Mouse (Mus musculus) thymus, postnatal 4 days (tissue): ENCODE measurements around the gene Atxn7.
A peak's percentile ranks its signal among the peaks of the same experiment; 100 is the strongest.
"Not testable (repeated sequence)": the region's sequence is repeated elsewhere in the genome, so short reads cannot be mapped to it uniquely, and the experiment has no call there.

Experiments used
- DNase-seq: peaks from one replicate; pipeline ENCODE4 v3.0.0; 2021

Gene Atxn7

DNA sequence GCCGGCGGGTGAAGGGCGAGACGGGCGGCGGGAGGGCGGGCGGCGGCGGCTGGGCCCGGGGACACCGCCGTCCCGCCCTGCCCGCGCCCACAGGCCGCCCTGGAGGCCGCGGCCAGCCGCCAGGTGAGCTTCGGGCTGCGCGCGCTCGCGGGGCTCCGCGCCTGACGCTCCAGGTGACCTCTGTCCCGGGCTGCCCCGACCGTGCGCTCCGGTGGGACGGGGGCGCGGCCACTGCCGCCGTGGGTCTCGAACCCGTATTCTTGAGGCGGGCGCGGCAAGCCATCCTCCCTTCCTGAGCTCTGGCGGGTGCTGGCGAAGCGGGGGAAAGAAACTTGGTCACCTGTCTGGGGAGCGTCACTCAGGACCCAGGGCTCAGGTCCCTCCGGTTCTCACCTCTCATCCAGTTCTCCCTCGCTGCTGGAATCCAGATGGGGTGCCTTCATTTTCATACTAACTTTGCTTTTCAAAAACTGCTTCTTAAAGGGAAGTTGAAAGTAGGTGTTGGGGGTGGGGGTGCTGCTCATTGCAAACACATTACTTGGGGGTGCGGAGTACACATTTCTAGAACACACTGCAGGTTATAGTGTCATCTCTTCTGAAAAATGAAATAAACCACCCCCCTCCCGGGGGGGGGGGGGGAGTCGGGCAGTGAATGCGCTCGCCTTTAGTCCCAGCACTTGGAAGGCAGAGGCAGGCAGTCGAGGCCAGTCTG is at the start of gene Atxn7, which contains the start of gene Thoc7:
Atxn7 (plus strand) TSS at position 40 of the 712 bp plus-strand sequence.
Thoc7 (minus strand) TSS at position 452 of the 712 bp plus-strand sequence.
- peak; percentile 75 for DNase-seq

GRCm38 (mm10) chr14:13914387-13915082 is 46.7 kb upstream of the Atxn7 start, which contains the start of gene Gm281:
Gm281 (minus strand) TSS chr14:13914478.
- DNase-seq: no peak

DNA sequence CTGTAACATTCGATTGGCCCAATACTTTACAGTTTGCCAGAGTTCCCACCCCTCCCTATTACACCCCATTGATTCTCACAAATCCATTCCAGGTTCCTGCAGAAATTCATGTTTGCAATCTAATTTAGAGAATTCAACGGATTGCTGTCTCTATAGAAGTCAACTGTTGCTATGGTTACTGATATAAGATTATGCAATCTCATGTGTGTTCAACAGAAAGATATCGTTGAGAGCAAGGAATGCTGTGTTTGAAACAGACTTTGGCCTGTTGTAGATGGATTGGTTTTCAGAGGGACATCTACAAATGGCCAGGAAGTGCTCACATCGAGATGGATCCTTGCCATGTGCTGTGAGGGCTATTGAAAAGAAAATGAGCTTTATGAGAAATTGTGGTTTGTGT is 46.0 kb upstream of the Atxn7 start:
- DNase-seq: no peak

- no peak for DNase-seq
Observed at GRCm38 (mm10) chr14:13917208-13917607, 44.0 kb upstream of the Atxn7 start.

DNA sequence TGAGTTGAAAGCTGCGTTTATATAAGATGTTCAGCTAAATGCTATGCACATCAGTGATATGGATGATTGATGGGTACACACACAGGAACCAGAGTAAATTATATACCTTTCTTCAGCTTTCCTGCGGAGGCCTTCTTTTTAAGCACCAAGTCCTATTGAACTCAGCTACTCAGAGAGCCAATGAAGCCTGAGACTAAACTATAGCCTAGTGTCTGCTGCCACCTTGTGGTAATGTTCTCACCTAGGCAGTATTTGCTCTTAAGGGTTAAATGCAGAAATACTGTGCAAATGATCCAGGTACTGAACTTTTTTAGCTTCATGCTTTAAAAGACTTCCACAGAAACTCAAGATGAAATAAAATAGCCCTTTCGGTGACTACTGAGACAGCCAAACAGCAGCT is 43.6 kb upstream of the Atxn7 start:
- DNase-seq: peak; percentile 54

DNA sequence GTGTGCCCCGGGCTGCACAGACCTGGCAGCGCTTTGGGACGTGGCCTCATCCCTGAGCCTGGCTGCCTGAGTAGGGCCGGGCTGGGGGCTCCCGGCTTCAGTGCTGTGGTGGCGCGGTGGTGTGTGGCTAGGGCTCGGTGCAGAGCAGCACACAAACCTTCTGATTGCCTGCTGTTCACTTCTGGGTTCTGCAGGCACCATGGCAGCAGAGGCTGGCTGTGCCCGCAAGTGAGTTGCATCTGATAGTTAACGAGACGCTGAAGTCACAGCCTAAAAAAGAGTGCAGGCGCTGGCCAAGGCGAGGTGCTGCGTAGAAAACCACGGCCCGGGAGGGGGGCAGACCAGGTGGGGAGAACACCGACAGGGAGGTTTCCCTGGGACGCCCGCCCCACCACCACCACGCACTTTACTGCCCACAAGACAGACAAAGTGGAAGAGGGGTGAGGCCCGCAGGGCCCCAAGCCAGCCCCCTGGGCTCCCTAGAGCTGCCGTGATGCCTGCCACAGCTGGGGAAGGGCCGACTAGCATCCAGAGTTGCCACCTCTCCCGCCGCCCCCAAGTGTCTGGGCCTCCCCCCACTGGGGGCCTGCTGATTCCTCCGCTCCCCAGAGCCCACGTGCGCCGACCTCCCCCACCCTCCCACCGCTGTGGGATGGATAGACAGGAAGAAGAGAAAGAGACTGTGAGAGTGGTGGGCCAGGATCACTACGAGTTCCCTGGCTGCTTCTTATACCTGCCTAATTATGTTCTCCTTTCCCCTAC is 27.8 kb upstream of the Atxn7 start:
- peak; percentile 10 for DNase-seq

GRCm38 (mm10) chr14:13934052-13934371 is 27.2 kb upstream of the Atxn7 start:
- DNase-seq: no peak

- no peak for DNase-seq
Observed at GRCm38 (mm10) chr14:13944686-13945085, 16.6 kb upstream of the Atxn7 start.

- DNase-seq: no peak
Observed at GRCm38 (mm10) chr14:13948345-13948744, 12.9 kb upstream of the Atxn7 start.

DNA sequence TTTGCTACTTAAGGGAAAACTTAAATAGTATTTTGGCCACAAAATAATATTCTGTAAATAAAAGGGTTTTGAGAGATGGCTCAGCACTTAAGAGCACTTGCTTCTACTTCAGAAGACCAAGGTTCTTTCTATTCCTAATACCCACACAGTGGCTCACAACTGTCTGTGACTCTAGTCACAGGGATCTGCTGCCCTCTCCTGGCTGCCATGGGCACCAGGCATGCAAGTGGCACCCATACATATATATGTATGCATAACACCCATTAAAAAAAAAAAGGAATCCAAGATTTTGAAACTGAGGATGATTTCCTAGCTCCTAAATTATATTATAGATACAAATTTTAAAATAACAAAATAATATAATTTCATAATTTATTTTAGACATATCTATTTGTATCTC is 10.8 kb upstream of the Atxn7 start:
- peak; percentile 83 for DNase-seq

GRCm38 (mm10) chr14:13952151-13952550 is 9.1 kb upstream of the Atxn7 start:
- DNase-seq: not testable (repeated sequence)

GRCm38 (mm10) chr14:13960079-13960478 is 1.2 kb upstream of the Atxn7 start:
- peak; percentile 66 for DNase-seq

- peak; percentile 82 for DNase-seq
Observed at GRCm38 (mm10) chr14:13960482-13961325, 536 bp upstream of the Atxn7 start.

GRCm38 (mm10) chr14:13962476-13962875 is 1.2 kb downstream of the Atxn7 start:
- no peak for DNase-seq

DNA sequence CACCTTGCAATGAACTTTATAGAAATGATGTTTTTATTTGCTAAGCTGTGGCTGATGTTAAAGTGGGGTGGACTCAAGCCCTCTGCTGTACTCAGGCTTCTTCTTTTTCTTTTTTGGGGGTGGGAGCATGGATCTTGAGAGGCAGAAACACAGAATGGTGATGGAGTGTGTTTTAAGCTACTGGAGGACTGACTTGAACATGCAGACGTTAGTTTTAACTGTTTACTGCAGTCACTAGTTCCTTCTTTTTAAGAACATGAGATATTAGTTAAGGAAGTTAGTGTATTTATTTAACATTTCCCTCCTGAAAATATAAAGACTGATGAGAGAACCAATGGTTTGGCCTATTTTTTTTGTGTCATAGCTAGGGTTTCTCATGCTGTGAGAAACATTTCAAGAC is 2.3 kb downstream of the Atxn7 start:
- DNase-seq: no peak

GRCm38 (mm10) chr14:13967607-13968006 is 6.4 kb downstream of the Atxn7 start:
- peak; percentile 23 for DNase-seq

- DNase-seq: no peak
Observed at GRCm38 (mm10) chr14:13968476-13968875, 7.2 kb downstream of the Atxn7 start.

GRCm38 (mm10) chr14:13970513-13970912 is 9.3 kb downstream of the Atxn7 start:
- no peak for DNase-seq

DNA sequence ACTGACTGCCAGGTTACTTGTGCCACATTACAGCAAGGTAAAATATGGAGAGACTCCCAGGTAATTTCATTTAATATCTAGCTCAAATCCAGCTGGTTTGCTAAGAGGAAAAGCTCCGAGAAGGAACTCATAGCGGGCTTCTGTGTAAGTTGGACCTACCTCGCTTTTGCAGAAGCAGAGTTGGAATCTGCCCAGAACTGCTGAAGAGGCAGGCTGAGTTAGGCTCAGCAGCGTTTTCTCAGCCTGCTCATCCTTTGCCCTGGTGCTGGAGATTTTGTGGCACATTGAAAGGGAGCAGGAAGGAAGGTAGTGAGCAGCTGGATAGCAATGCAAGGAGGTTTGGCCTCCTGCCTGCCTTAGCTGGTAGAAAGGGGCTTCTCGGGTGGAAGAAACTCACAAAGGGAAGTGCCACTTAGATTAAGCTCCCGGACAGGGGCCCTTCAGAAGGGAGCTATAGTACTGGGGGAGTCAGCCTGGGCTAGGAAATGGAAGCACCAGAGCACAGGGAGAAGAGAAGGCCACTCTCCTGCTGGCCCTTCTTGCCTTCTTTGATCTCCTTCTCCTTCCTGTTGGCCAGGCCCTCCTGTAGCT is 10.5 kb downstream of the Atxn7 start:
- DNase-seq: no peak

GRCm38 (mm10) chr14:13977498-13977897 is 16.3 kb downstream of the Atxn7 start:
- DNase-seq: no peak

DNA sequence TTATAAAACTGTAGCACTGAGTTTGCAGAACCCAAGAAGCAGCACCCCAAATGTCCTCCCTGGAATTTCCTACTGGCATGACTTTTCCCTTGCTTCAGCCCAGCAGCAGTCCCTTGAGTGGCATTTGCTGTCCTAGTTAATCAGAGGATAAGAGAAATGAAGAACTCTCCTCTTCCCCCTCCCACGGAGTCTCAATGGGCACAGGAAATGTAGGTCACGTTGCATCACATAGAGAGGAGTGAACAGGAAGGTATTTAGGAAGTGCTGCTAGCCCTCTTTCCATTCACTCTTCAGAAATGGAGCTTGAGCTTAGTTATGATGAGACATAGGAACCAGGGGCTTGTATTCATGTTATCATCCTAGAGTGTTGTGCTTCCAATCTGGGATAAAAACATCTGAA is 20.0 kb downstream of the Atxn7 start:
- no peak for DNase-seq

DNA sequence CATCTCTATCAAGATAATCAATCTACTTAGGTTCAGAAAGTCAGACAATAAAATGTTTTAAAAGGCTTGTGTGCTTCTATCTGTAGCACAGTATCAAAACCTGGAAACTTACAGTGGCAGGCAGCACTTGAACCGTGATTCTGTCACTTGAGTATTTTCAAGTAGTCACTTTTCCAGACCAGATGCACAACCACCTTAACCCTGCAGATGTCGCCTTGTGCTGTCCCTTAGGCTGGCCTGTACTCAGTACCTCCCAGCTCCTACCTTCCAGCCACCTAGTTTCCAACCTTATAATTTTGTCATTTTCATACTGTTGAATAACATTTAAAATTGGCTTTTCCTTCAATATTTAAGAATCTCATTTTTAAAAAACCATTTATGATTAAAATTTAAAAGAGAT is 20.9 kb downstream of the Atxn7 start:
- DNase-seq: no peak
